Mouse (Mus musculus) liver, embryonic 16.5 days (tissue): ENCODE results near the gene Grik5. TPM values are rescaled to one million over a fixed set of nuclear protein-coding genes. Genes with fewer than 3 reads are reported as not detected.

Source experiments
- microRNA-seq: library from miRNA; unstranded; fragments of <30 nt; microRNA quantifications from one replicate; pipeline ENCODE4, GENCODE M21; 2016
- polyA plus RNA-seq: library from polyadenylated mRNA; unstranded; fragments of >200 nt; fragmentation: Nextera tagmentation; extraction: Ambion mirVana; gene quantifications from 2 replicates; pipeline ENCODE4 v1.2.1, GENCODE M21; 2015

Grik5 gene
- polyA plus RNA-seq, 1 experiment from 2014 or later, result 0.92 TPM

Small RNAs within 50 kb of the gene (microRNA-seq; reads per million reads assigned to microRNA genes)
- gene Mir6537 (not detected), gene Mir7046 (0.74 reads per million), gene Mir7047 (not detected)

Other genes starting within 250 kb of the Grik5 start
- 1.2 and 1.4 TPM in 2 replicates for gene Gm9844, start 210.1 kb downstream of the Grik5 start, polyA plus RNA-seq
- gene Lypd4, start 202.4 kb downstream of the Grik5 start, polyA plus RNA-seq, result not detected in 2 replicates
- gene Dmrtc2, start 202.3 kb downstream of the Grik5 start, polyA plus RNA-seq, result not detected in 2 replicates
- 1,002 and 1,147 TPM in 2 replicates for gene Rps19, start 188.0 kb downstream of the Grik5 start, polyA plus RNA-seq
- 10.5 and 13.9 TPM in 2 replicates for gene Cd79a, start 175.0 kb downstream of the Grik5 start, polyA plus RNA-seq
- gene Arhgef1, start 169.4 kb downstream of the Grik5 start, polyA plus RNA-seq, result 35.1 and 38.0 TPM in 2 replicates
- not detected in 2 replicates for gene Gm4881, start 127.9 kb downstream of the Grik5 start, polyA plus RNA-seq
- gene Rabac1, start 99.6 kb downstream of the Grik5 start, polyA plus RNA-seq, result 56.4 and 58.7 TPM in 2 replicates
- 0.95 and 1.1 TPM in 2 replicates for gene Atp1a3, start 66.4 kb downstream of the Grik5 start, polyA plus RNA-seq
- gene Zfp574, start 221 bp upstream of the Grik5 start, polyA plus RNA-seq, result 8.1 and 10.4 TPM in 2 replicates
- 0.99 and 1.7 TPM in 2 replicates for gene Pou2f2, start 107.4 kb upstream of the Grik5 start, polyA plus RNA-seq
- gene Dedd2, start 148.3 kb upstream of the Grik5 start, polyA plus RNA-seq, result 29.2 and 31.9 TPM in 2 replicates
- gene Zfp526, start 149.1 kb upstream of the Grik5 start, polyA plus RNA-seq, result 1.6 and 1.9 TPM in 2 replicates
- 4.0 and 5.3 TPM in 2 replicates for gene Gsk3a, start 165.5 kb upstream of the Grik5 start, polyA plus RNA-seq
- 3.4 and 3.6 TPM in 2 replicates for gene Erf, start 178.4 kb upstream of the Grik5 start, polyA plus RNA-seq
- gene Cic, start 195.4 kb upstream of the Grik5 start, polyA plus RNA-seq, result 9.5 and 10.8 TPM in 2 replicates
- gene Pafah1b3, start 225.6 kb upstream of the Grik5 start, polyA plus RNA-seq, result 25.6 and 26.2 TPM in 2 replicates
- 0.09 TPM in 1 of 2 replicates, not detected in the other for gene Prr19, start 229.1 kb upstream of the Grik5 start, polyA plus RNA-seq
- 0.07 TPM in 1 of 2 replicates, not detected in the other for gene Tmem145, start 233.8 kb upstream of the Grik5 start, polyA plus RNA-seq
- 0.78 and 0.90 TPM in 2 replicates for gene Megf8, start 244.8 kb upstream of the Grik5 start, polyA plus RNA-seq